Mouse (Mus musculus): Measurements from ENCODE around the gene Fads3.
A peak's percentile ranks its signal among the peaks of the same experiment; 100 is the strongest.

Gene Fads3

DNA sequence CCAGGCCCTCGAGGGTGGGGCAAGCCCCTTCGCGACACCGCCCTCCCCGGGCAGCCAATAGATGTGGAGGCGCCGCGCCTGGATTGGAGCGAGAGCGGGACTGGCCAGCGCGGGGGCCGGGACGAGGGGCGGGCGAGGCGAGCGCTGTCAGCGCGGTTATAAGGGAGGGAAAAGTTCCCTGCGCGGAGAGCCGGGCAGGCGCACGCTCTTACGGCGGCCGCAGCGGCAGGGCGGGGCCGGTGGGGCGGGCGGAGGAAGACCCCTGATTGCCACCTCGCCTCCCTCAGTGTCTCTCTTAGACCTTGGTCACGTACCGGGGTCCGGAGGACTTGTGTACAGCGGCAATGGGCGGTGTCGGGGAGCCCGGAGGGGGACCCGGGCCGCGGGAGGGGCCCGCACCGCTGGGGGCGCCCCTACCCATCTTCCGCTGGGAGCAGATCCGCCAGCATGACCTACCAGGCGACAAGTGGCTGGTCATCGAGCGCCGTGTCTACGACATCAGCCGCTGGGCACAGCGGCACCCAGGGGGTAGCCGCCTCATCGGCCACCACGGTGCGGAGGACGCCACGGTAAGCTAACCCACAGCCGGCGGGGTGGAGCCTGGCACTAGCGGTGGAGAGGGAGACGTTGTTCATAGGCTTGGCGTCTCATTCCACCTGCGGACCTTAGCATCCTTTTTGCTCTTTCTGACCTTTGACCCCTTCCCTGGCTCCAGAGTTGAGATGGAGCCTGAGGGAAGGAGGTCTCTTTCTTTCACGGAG, at the start of gene Fads3:
Gene Fads3 (plus strand): TSS at position 182 of the 761 bp plus-strand sequence.
- peak; percentile 77 for DNase-seq

DNA sequence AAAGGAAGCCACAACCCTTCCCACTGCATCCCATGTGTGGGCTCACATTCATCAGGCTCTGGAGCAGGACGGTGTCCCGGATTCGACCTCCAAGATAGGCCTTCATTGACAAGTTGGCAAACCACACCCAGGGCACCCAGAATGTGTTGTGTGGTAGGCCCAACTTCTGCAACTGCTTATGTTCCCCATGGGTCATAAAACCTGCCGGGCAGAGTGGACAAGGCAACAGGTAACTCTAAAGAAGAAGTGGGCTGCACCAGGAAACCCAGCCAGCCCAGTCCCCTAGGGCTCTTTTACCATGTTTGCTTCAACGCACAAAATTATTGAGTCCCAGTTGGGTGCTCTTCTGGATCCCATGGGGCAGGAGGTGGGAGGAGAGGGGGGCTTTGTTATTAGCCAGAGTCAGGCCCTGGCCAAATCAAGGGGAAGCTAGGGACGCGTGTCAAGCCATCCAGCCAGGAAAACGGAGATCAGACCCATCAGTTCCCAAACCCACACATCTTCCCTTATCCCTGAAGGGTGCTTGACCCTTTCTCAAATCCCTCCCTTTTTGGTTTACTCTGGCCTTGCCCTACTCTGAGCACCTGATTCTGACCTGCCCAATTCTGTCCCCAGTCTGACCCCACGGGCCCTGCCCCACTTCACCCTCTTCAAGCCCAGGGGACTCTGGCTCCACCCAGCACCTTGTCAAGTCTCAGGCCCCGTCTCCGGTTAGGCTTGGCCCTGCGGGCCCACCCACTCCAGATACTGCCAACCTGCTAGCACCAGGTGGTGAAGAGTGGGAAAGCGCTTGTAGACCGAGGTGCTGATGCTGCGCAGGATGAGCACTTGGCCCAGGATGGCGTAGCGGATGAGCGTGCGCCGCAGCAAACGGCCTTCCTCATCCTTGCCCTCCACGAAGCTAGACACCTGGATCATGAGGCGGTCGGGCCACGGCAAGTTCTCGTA, 49.1 kb upstream of the Fads3 start:
- peak; percentile 36 for DNase-seq

- DNase-seq: peak; percentile 82
Observed at GRCm38 (mm10) chr19:9993036-9993656, 48.2 kb upstream of the Fads3 start.

- no peak for DNase-seq
Observed at GRCm38 (mm10) chr19:9997204-9998062, 43.9 kb upstream of the Fads3 start.

DNA sequence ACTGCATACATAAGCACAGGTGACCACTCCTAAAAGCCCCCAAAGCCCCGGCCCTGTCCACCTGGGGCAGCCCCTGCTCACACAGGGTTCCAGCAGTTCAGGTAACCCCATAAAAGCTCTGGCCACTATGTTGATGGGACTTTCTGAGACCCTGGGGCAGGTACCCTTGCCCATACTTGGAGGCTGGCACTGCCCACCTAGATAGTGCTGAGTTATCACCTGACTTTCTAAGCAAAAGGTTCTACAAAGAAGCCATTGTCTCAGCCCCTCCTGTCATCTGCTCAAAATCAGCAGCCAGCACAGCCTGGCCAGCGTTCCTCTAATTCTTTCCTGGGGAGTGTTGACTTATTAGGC, 43.3 kb upstream of the Fads3 start:
- DNase-seq: no peak

GRCm38 (mm10) chr19:9998736-9999486, 42.5 kb upstream of the Fads3 start:
- DNase-seq: no peak

- no peak for DNase-seq
Observed at GRCm38 (mm10) chr19:10000330-10000729, 41.0 kb upstream of the Fads3 start.

- DNase-seq: no peak
Observed at GRCm38 (mm10) chr19:10001206-10001969, 40.0 kb upstream of the Fads3 start, which contains the start of the genes Best1 and Rab3il1. Gene Best1, minus strand, starts transcription at chr19:10001633. Gene Rab3il1, plus strand, starts transcription at chr19:10001669.

- no peak for DNase-seq
Observed at GRCm38 (mm10) chr19:10003696-10004095, 37.7 kb upstream of the Fads3 start.

- DNase-seq: no peak
Observed at GRCm38 (mm10) chr19:10011408-10011807, 30.0 kb upstream of the Fads3 start.

DNA sequence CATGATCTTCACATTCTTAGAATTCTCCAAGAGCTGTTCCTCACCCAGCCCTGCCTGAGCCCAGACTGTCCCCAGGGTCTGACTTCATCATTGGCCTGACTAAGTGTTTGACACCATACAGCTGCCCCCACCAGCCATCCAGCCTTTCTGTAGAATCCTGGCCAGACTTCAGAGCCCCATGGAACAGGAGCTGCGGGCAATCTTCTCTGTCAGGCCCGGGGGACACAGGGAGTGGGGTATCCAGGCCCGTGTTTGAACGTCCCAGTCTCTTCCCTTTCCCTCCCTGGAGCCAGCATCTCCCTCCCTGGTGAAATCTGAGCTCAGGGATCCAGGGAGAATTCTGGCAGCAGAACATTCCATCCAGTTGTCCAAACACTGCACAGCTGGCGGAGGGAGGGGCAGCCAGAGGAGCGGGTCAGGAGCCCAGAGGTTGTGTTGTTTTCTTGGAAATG, 28.5 kb upstream of the Fads3 start:
- DNase-seq: no peak

DNA sequence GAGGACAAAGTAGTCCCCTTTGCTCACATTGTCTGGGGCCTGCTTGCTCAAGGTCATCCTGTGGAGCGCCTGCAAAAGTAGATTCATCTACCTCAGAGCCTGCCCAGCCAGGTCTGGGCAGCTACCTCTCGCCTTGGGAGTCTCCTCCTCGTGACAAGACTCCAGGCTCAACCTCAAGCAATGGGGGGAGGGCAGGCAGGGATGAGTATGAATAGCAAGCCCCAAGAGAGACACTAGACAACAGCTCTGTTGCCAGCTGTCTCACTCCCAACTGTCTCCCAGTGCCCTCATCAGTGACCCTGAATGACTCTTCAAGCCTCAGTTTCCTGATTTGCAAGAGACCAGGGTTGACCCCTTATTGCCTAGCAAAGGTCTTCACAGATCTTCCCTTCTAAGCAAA, 28.0 kb upstream of the Fads3 start:
- DNase-seq: no peak

GRCm38 (mm10) chr19:10013913-10014312, 27.5 kb upstream of the Fads3 start:
- no peak for DNase-seq

DNA sequence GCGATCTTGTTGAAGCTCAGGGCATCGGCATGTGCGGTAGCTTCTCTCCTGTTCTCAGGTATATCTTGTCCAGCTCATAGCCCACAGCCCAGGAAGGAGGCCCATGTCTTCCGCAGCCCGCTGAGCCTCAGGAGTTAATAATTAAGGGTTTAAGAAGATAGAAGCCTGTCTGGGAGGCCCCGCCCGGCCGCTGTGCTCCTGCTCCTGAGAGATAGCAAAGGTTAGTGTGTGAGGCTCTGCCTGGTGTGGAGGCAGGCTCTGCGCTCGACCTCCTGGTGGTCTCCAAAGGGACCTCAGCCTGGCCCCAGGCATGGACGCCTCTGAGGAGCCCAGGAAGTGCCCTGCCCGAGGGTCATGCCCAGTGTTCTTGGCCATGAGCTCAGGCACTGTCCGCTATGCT, 26.5 kb upstream of the Fads3 start:
- no peak for DNase-seq

GRCm38 (mm10) chr19:10015442-10015841, 25.9 kb upstream of the Fads3 start:
- no peak for DNase-seq

GRCm38 (mm10) chr19:10016151-10016550, 25.2 kb upstream of the Fads3 start:
- DNase-seq: no peak

GRCm38 (mm10) chr19:10017637-10018526, 23.5 kb upstream of the Fads3 start:
- peak; percentile 80 for DNase-seq

DNA sequence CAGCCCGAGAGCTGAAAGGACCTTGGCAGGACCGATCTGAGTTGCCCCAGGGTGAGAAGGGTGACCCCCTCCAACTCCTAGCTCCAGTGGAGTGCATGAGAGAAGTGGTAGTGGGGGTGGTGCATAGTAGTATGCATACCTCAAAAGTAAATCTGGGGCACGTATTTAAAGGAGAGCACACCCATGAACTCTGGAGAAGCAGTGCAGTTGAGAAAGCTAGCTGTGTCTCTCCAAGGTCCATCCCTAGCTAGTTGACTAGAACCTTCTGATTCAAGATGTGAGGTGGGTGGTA, 22.9 kb upstream of the Fads3 start:
- no peak for DNase-seq

- no peak for DNase-seq
Observed at GRCm38 (mm10) chr19:10019214-10019760, 22.1 kb upstream of the Fads3 start.

DNA sequence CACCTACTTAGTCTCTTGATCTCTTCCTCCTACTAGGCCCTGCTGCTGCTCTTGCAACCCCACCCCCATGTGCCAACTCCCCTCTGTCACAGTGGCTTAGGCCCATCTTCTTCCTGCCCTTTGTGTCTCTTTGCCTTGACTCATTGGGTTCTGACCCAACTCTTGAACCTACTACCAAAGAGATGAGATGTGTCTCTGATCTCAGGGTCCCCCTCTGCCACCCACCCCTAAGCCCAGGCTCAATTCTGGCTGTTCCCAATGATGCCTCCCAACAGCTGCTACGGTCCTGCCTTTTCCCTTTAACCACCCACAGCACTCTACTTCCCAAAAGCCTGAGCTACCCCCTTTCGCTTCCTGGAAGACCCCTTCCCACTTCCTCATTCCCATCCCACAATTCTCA, 19.4 kb upstream of the Fads3 start:
- DNase-seq: no peak

Measured in cerebellum, adult 9-11 months (tissue).